Mouse (Mus musculus): ENCODE results near the gene Gm20425.

Gene Gm20425

DNA sequence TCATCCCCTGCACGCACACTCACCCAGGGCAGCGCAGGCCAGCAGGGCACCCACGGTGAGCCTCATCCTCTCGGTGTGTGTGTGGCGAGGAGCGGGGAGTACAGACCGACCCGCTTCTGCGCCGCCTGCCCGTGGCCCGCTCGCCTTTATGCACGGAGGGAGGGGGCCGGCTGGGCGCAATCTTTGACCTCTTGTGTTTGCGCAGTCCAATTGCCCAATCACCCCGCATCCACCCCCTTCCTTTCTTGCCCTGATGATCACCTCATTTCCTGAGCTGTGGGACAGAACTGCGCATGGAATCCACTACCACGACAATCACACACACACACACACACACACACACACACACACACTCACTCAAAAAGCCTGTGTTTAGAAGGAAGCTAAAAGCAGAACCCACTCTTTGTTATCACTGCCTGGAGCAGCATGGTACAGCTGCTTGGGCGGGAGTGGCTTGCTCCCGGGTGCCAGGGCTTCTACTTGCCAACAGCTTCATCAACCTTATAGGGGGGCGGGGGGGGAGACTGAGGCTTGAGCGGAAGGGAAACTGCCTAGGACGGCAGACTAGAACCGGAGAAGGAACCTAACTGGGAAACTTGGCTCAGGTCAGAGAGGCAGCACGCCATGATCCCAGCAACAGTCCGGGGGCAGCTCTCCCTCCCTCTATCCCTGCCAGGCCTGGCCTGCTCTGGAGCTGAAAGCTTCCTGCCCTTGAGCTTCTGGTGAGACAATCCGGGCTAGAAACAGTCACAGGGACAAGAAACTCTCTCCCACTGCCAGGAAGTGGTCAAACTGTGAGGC is at the start of gene Gm20425, which contains the start of gene Trf:
Gm20425 (minus strand) TSS at position 157 of the 801 bp plus-strand sequence.
Trf (minus strand) TSS at position 294 of the 801 bp plus-strand sequence.
- peak; percentile 79 for DNase-seq (ENCODE audit: inconsistent ontology term)

GRCm38 (mm10) chr9:103276876-103277275 is 46.8 kb upstream of the Gm20425 start:
- DNase-seq (ENCODE audit: inconsistent ontology term) = no peak

GRCm38 (mm10) chr9:103275676-103276075 is 45.6 kb upstream of the Gm20425 start:
- DNase-seq (ENCODE audit: inconsistent ontology term) = no peak

DNA sequence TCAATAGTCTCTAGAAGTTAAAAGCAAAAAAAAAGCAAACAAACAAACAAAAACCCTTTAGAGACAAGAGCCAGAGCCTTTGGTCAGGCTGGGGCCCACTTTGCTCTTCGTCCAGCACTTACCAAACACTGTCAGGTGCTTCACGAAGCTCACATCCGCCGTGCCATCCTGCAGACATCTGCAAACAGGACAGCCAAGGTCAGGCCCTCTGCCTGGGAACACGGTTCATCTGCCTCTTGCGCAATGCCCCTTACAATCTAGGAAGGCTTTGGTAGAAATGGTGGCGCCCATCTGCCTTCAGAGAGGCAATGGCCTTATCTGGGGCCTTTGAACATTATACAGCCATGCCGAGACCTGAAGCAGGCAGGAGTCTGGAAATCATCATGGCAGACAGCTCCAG is 44.7 kb upstream of the Gm20425 start:
- no peak for DNase-seq (ENCODE audit: inconsistent ontology term)

DNA sequence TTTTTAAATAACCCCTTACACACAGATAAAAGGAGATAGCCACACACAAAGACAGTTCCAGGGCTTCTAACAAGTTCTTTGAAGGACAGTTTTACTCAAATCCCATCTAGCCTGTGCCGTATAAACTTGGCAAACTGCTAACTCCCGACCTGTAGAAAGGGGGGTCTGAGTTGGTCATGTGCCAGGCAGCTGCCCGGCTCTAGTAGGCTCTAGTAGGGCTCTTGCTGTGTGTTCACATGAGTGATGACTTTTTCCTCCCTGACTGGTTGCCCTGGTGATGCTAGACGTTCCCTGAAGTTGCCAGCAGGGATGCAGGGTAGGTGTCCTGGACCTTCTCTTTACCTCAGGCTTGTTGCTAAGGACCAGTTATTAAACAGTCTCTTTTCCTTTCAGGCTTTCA is 41.0 kb upstream of the Gm20425 start:
- no peak for DNase-seq (ENCODE audit: inconsistent ontology term)

DNA sequence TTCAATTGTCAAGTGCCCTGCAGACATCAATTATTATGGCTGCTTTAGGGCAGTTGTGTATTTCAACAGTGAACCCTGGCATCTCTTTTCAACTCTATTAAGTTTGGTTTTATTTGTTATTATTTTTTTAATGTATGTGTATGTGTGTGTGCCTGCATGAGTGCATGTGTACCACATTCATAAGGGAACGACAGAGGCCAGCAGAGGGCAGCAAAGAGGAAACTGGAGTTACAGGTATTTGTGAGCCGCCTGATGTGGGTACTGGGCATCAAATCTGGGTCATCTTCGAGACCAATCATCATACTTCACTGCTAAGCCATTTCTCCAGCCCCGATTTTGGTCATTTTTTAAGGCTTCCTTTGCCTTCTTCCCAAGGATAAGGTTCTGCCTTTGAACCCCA is 35.7 kb upstream of the Gm20425 start:
- no peak for DNase-seq (ENCODE audit: inconsistent ontology term)

GRCm38 (mm10) chr9:103252906-103253305 is 22.8 kb upstream of the Gm20425 start:
- no peak for DNase-seq (ENCODE audit: inconsistent ontology term)

DNA sequence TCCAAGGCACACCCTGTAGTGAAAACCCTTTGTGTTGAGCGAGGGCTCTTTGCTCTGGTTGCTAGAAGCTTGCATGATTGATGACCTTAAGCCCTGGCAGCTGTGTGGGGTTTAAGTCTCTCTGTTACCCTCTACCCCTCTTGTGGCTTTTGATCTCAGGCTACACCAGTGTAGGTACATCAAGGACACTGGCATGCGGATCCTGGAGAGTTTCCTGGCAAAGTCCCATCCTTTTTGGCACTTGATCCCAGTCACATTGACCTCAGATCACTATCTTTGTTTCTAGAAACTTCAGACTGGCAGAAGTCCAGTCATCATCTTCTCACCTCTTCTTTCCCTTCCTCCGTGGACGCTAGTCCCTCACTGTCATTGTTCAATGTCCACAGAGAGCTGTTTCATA is 18.5 kb upstream of the Gm20425 start:
- no peak for DNase-seq (ENCODE audit: inconsistent ontology term)

- no peak for DNase-seq (ENCODE audit: inconsistent ontology term)
Observed at GRCm38 (mm10) chr9:103246526-103247168, 16.5 kb upstream of the Gm20425 start.

DNA sequence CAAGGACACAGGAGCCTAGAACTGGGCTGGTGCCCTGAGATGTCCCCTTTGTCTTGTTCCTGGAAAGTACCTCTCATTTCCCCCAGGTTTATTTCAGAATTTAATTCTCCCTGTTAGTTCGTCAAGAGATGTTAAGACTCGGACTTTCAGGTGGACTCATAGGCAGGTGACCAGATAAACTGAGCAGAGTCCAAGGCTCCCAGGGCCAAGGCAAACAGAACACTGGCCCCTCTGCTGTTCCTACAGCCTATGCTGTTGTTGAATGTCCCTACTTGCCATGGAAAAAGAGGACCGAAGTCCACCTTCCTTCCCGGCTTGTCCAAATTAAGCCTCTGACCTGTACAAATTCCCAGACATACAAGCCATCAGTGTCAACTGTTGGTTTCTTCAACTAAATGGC is 13.5 kb upstream of the Gm20425 start:
- DNase-seq (ENCODE audit: inconsistent ontology term) = no peak

- DNase-seq (ENCODE audit: inconsistent ontology term) = no peak
Observed at GRCm38 (mm10) chr9:103241206-103241605, 11.1 kb upstream of the Gm20425 start.

- DNase-seq (ENCODE audit: inconsistent ontology term) = no peak
Observed at GRCm38 (mm10) chr9:103239471-103239870, 9.4 kb upstream of the Gm20425 start.

DNA sequence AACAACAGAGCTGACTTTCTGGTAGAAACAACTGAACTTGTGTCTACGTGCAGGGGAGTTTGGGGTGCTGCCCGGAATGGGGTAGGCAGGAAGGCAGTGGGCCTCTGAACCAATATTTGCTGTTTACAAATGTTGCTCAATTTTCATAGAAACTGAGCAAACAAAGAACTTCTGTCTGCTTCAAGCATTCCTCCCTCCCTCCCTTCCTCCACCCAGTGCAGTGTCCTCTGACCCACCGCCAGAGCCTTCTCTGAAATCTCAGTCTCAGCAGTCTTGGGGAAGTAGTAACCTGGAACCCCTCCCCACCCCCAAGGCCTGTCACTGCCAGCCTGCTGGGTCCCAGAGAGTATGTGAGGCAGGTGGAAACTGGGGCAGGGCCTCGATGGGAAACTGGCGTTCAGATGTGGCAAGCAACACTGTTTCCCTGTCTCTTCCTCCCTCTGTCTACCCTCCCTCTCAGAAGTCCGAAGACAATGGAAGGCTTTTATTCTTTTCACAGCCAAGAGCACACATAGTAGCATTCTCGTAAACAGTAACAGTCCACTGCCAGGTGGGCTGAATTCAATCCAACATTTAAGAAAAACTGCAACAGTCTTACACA is 4.6 kb upstream of the Gm20425 start:
- peak; percentile 80 for DNase-seq (ENCODE audit: inconsistent ontology term)

- peak; percentile 24 for DNase-seq (ENCODE audit: inconsistent ontology term)
Observed at GRCm38 (mm10) chr9:103234059-103234458, 4.0 kb upstream of the Gm20425 start.

GRCm38 (mm10) chr9:103233006-103233395 is 2.9 kb upstream of the Gm20425 start:
- no peak for DNase-seq (ENCODE audit: inconsistent ontology term)

- DNase-seq (ENCODE audit: inconsistent ontology term) = no peak
Observed at GRCm38 (mm10) chr9:103232232-103233005, 2.3 kb upstream of the Gm20425 start.

- no peak for DNase-seq (ENCODE audit: inconsistent ontology term)
Observed at GRCm38 (mm10) chr9:103229037-103229867, 855 bp downstream of the Gm20425 start.

DNA sequence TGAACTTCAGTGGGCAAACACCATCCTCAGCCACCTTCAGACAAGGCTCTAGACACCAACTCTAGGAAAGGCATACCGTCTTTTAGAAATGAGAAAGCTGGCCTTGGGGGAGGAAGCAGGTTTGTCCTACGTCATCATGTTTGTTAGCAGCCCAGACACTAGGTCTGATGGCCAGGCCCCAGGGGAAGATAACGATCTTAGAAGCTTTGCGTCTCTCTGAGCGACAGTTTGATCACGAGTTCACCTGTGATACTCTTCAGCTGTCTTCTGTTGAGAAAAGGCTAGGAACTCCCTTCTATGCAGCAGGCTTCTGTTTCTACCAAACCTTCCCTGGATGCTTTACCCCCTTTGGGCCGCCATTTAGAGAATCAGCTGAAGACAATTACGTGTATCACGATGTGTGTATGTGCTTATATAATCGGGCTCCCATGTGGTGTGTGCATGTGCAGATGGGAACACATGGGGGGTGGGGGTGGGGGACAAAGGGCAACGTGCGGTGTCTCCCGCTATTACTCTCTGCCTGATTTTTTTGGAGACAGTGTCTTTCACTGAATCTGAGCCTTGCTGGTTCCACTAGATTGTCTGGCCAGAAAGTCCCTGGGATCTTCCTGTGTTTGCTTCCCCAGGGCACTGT is 1.6 kb downstream of the Gm20425 start:
- DNase-seq (ENCODE audit: inconsistent ontology term) = no peak

DNA sequence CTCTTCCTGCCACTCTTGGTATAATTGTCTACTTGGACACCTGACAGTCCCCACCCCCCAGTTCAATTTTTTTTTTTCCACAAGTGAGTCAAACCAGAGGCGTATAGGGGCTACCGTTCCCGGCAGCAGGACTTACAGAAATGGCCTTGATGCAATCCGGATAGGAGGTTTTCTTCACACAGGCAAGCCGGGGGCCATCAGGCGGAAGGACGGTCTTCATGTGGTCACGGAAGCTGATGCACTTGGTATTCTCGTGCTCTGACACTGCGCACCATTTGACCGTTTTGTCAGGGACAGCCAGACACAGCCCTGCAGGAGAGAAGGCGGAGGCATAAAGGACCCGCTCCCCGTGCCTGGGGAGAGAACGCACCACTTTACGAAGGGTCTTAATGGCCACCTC is 2.3 kb downstream of the Gm20425 start:
- no peak for DNase-seq (ENCODE audit: inconsistent ontology term)

DNA sequence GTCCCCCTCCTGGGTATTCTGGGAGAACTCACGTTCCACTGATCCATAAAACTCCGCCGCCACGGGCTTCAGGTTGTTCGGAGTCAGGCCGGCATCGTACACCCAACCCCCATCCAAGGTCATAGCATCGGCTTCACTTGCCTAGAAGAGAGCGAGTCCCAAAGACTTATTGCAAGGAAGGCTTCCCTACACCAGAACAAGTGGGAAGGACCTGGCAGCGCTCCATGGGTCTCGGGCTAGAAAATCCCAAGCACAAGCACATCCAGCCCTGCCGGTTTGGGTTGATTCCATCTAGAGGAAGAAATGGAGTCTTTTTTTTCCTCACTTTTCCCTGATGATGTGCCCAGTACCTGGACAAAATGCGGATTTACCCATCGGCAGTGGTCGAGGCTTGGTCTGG is 3.3 kb downstream of the Gm20425 start:
- no peak for DNase-seq (ENCODE audit: inconsistent ontology term)

GRCm38 (mm10) chr9:103225464-103225863 is 4.6 kb downstream of the Gm20425 start:
- DNase-seq (ENCODE audit: inconsistent ontology term) = peak; percentile 29
